ENCODE assay signal across 8 mouse cellular contexts in genomic region chr15:79261095-79261725, GRCm38 (mm10). TPM values are rescaled to one million over a fixed set of nuclear protein-coding genes. Genes with fewer than 3 reads are reported as not detected.
DNase-seq lines count a peak whose midpoint lies in the region; ATAC-seq and TF ChIP-seq lines count a peak whose summit lies in the region.

No protein-coding gene starts in this region.

- peaks cover 28% of the 10 kb centered on the region for H3K4me1 ChIP-seq in heart, embryonic 10.5 days
- H3K4me1 ChIP-seq in forebrain, embryonic 10.5 days, result peaks cover 28% of the 10 kb centered on the region
- H3K4me1 ChIP-seq in hindbrain, postnatal 0 days (ENCODE audit: insufficient read depth, low read length), result peaks cover 12% of the 10 kb centered on the region; the same call in 1 of the 2 replicates
- H3K4me1 ChIP-seq in liver, postnatal 0 days (ENCODE audit: insufficient read depth), result peaks cover 5% of the 10 kb centered on the region; the same call in 1 of the 2 replicates

- peak overlapping the region; percentile 88 for H3K27ac ChIP-seq in heart, embryonic 10.5 days
- peak overlapping the region; percentile 83 for H3K27ac ChIP-seq in forebrain, embryonic 10.5 days
- no peak overlapping the region; the same call in 1 of the 2 replicates for H3K27ac ChIP-seq in hindbrain, postnatal 0 days
- H3K27ac ChIP-seq in liver, postnatal 0 days (ENCODE audit: low read depth), result no peak overlapping the region

- no peak for DNase-seq in heart, embryonic 10.5 days (ENCODE audit: low spot score)
- DNase-seq in heart, adult 9 months (ENCODE audit: low spot score in 2 of 2), result no peak
- peak; percentile 46 for DNase-seq in Muller cell, postnatal 12 days (ENCODE audit: inconsistent ontology term)
- DNase-seq in forebrain, embryonic 10.5 days (ENCODE audit: extremely low spot score, low spot score), result peak; percentile 41
- DNase-seq in hindbrain, postnatal 0 days (ENCODE audit: low spot score), result peak; percentile 50
- DNase-seq in liver, postnatal 0 days, result no peak
- peak; percentile 66 to 74 for DNase-seq in right cerebral cortex, postnatal 10 days (ENCODE audit: low spot score in 2 of 2)
- no peak for DNase-seq in ovary, postnatal 14 days (ENCODE audit: low spot score)

- peak overlapping the region; percentile 83 for H3K4me3 ChIP-seq in heart, embryonic 10.5 days
- peak overlapping the region; percentile 84 for H3K4me3 ChIP-seq in forebrain, embryonic 10.5 days
- peak overlapping the region; percentile 57 for H3K4me3 ChIP-seq in hindbrain, postnatal 0 days (ENCODE audit: low read length)
- peak overlapping the region; percentile 51 for H3K4me3 ChIP-seq in liver, postnatal 0 days (ENCODE audit: low read depth, low read length)

- no peak for TF ChIP-seq EP300 in liver, postnatal 0 days (IDR thresholded peaks at IDR 0.05; ENCODE audit: low read depth)

- peaks cover 81% of the 10 kb centered on the region for H3K27me3 ChIP-seq in heart, embryonic 10.5 days (ENCODE audit: insufficient read depth, poor library complexity, severe bottlenecking)
- H3K27me3 ChIP-seq in forebrain, embryonic 10.5 days (ENCODE audit: poor library complexity, severe bottlenecking), result peaks cover 73% of the 10 kb centered on the region
- peaks cover 7% of the 10 kb centered on the region for H3K27me3 ChIP-seq in hindbrain, postnatal 0 days (ENCODE audit: insufficient read depth, low read length)
- H3K27me3 ChIP-seq in liver, postnatal 0 days (ENCODE audit: insufficient read depth, low read length), result peaks cover 35% of the 10 kb centered on the region

- ATAC-seq in hindbrain, postnatal 0 days, result peak; percentile 80
- ATAC-seq in liver, postnatal 0 days, result peak; percentile 21; the same call in 1 of the 2 replicates

- no peak for TF ChIP-seq CTCF in hindbrain, postnatal 0 days (IDR thresholded peaks at IDR 0.05; ENCODE audit: low read depth)
- TF ChIP-seq CTCF in liver, postnatal 0 days (IDR thresholded peaks at IDR 0.05; ENCODE audit: low read depth), result no peak

- H3K9ac ChIP-seq in hindbrain, postnatal 0 days (replicated peaks; ENCODE audit: low read length), result peak overlapping the region; percentile 77
- H3K9ac ChIP-seq in liver, postnatal 0 days (replicated peaks), result no peak overlapping the region

- WGBS in heart, embryonic 10.5 days, result under 1% methylated on average over 56 of the region's 62 CpGs
- 1% methylated on average over 62 of the region's 62 CpGs for WGBS in forebrain, embryonic 10.5 days
- WGBS in hindbrain, postnatal 0 days, result under 1% methylated on average over 54 of the region's 62 CpGs
- WGBS in liver, postnatal 0 days (ENCODE audit: insufficient replicate concordance), result 2% methylated on average over 53 of the region's 62 CpGs

- no peaks in the 10 kb centered on the region for H3K36me3 ChIP-seq in heart, embryonic 10.5 days
- no peaks in the 10 kb centered on the region for H3K36me3 ChIP-seq in forebrain, embryonic 10.5 days (replicated peaks)
- no peaks in the 10 kb centered on the region for H3K36me3 ChIP-seq in hindbrain, postnatal 0 days (ENCODE audit: insufficient read depth, low read length)
- H3K36me3 ChIP-seq in liver, postnatal 0 days (replicated peaks; ENCODE audit: insufficient read depth, low read length), result no peaks in the 10 kb centered on the region

- peak overlapping the region; percentile 98 for H3K4me2 ChIP-seq in hindbrain, postnatal 0 days (ENCODE audit: low read depth, low read length)
- H3K4me2 ChIP-seq in liver, postnatal 0 days (ENCODE audit: low read depth, low read length), result peak overlapping the region; percentile 71

- no peaks in the 10 kb centered on the region for H3K9me3 ChIP-seq in heart, embryonic 10.5 days
- H3K9me3 ChIP-seq in forebrain, embryonic 10.5 days, result no peaks in the 10 kb centered on the region
- no peaks in the 10 kb centered on the region for H3K9me3 ChIP-seq in hindbrain, postnatal 0 days (ENCODE audit: low read length)
- H3K9me3 ChIP-seq in liver, postnatal 0 days (ENCODE audit: low read length), result no peaks in the 10 kb centered on the region

RNA-seq across cellular contexts. Expression of gene Slc16a8, which starts 6.6 kb away (rescaled TPM):
- polyA plus RNA-seq in heart, embryonic 10.5 days (2016; fragmentation: Nextera tagmentation; extraction: Ambion mirVana), result 0.15 and 0.26 TPM in 2 replicates
- 0.15 TPM in 1 of 2 replicates, not detected in the other for polyA plus RNA-seq in forebrain, embryonic 10.5 days (2016; fragmentation: Nextera tagmentation; extraction: Ambion mirVana)
- total RNA-seq in hindbrain, postnatal 0 days (2014; rRNA removed), result 1.0 and 2.0 TPM in 2 replicates
- polyA plus RNA-seq in hindbrain, postnatal 0 days (2015; fragmentation: Nextera tagmentation; extraction: Ambion mirVana), result 3.1 and 3.7 TPM in 2 replicates
- not detected in 2 replicates for polyA plus RNA-seq in liver, postnatal 0 days (2015; fragmentation: Nextera tagmentation; extraction: Ambion mirVana)

RNA-seq across cellular contexts. Expression of gene Baiap2l2, which starts 24.1 kb away (rescaled TPM):
- 10.2 and 14.7 TPM in 2 replicates for polyA plus RNA-seq in heart, embryonic 10.5 days (2016; fragmentation: Nextera tagmentation; extraction: Ambion mirVana)
- polyA plus RNA-seq in forebrain, embryonic 10.5 days (2016; fragmentation: Nextera tagmentation; extraction: Ambion mirVana), result 1.6 and 2.2 TPM in 2 replicates
- 1.7 and 2.3 TPM in 2 replicates for total RNA-seq in hindbrain, postnatal 0 days (2014; rRNA removed)
- 6.5 and 6.8 TPM in 2 replicates for polyA plus RNA-seq in hindbrain, postnatal 0 days (2015; fragmentation: Nextera tagmentation; extraction: Ambion mirVana)
- polyA plus RNA-seq in liver, postnatal 0 days (2015; fragmentation: Nextera tagmentation; extraction: Ambion mirVana), result 1.2 and 2.1 TPM in 2 replicates

RNA-seq across cellular contexts. Expression of gene Gm49486, which starts 32.0 kb away (rescaled TPM):
- polyA plus RNA-seq in heart, embryonic 10.5 days (2016; fragmentation: Nextera tagmentation; extraction: Ambion mirVana), result 0.16 and 0.39 TPM in 2 replicates
- 0.14 and 0.52 TPM in 2 replicates for polyA plus RNA-seq in forebrain, embryonic 10.5 days (2016; fragmentation: Nextera tagmentation; extraction: Ambion mirVana)
- total RNA-seq in hindbrain, postnatal 0 days (2014; rRNA removed), result 0.61 and 1.7 TPM in 2 replicates
- 1.5 and 2.1 TPM in 2 replicates for polyA plus RNA-seq in hindbrain, postnatal 0 days (2015; fragmentation: Nextera tagmentation; extraction: Ambion mirVana)
- polyA plus RNA-seq in liver, postnatal 0 days (2015; fragmentation: Nextera tagmentation; extraction: Ambion mirVana), result 0.08 TPM in 2 replicates

RNA-seq across cellular contexts. Expression of gene Pick1, which starts 32.2 kb away (rescaled TPM):
- polyA plus RNA-seq in heart, embryonic 10.5 days (2016; fragmentation: Nextera tagmentation; extraction: Ambion mirVana), result 41.0 and 41.3 TPM in 2 replicates
- polyA plus RNA-seq in forebrain, embryonic 10.5 days (2016; fragmentation: Nextera tagmentation; extraction: Ambion mirVana), result 47.8 and 50.5 TPM in 2 replicates
- 59.4 and 68.0 TPM in 2 replicates for total RNA-seq in hindbrain, postnatal 0 days (2014; rRNA removed)
- 67.7 and 70.0 TPM in 2 replicates for polyA plus RNA-seq in hindbrain, postnatal 0 days (2015; fragmentation: Nextera tagmentation; extraction: Ambion mirVana)
- 11.5 and 12.2 TPM in 2 replicates for polyA plus RNA-seq in liver, postnatal 0 days (2015; fragmentation: Nextera tagmentation; extraction: Ambion mirVana)

Comparison
In these comparisons a context has a peak if more than half of its experiments do, and no peak if none do; other contexts are left out.
1. DNase-seq: peak in Muller cell, postnatal 12 days (single experiment), forebrain, embryonic 10.5 days (single experiment), hindbrain, postnatal 0 days (single experiment) and right cerebral cortex, postnatal 10 days (2 of 2); none in heart, embryonic 10.5 days (single experiment), heart, adult 9 months (0 of 2), liver, postnatal 0 days (single experiment) and ovary, postnatal 14 days (single experiment).
2. H3K27ac ChIP-seq: peak in heart, embryonic 10.5 days (single experiment) and forebrain, embryonic 10.5 days (single experiment); none in hindbrain, postnatal 0 days (single experiment) and liver, postnatal 0 days (single experiment).
3. Peak in every context shown above with its lines, with median percentiles within 50 percentile points of each other: H3K4me3 ChIP-seq.